Mouse (Mus musculus): ENCODE results near the gene Tada2b.

The Tada2b gene

GRCm38 (mm10) chr5:36484171-36484990 lies at the start of gene Tada2b, which contains the start of gene Ccdc96:
TSS of gene Tada2b (minus strand) at chr5:36484285.
TSS of gene Ccdc96 (plus strand) at chr5:36484588.
- DNase-seq, result peak; percentile 96

DNA sequence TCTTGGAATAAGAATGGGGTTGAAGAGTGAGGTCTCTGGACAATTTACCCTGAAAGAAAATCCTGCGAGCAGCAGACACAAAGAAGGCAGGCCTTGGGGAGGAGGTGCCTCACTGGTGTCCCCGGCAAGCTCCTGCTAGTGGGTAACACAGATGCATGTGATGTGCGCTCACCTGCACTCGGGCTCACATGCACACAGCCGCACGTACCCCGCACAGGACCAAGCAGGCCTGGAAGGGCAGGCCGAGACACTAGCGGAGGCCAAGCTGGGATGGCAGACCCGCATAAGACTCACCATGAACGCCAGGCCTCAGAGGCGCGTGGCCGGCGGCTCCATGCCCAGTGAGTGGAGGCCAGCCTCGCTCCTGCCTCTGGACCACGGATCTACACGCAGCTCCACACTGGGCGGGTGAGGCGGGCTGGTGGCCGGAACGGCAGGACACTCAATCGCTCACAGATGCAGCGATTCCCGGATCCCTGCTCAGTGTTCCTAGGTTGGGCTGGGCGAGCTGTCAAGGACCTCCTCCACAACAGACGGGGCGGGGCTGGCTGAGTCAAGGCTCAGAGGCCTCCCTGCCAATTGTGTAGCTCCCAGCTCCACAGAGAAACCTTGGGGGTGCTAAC lies 46.2 kb upstream of the Tada2b start:
- DNase-seq, result peak; percentile 94

DNA sequence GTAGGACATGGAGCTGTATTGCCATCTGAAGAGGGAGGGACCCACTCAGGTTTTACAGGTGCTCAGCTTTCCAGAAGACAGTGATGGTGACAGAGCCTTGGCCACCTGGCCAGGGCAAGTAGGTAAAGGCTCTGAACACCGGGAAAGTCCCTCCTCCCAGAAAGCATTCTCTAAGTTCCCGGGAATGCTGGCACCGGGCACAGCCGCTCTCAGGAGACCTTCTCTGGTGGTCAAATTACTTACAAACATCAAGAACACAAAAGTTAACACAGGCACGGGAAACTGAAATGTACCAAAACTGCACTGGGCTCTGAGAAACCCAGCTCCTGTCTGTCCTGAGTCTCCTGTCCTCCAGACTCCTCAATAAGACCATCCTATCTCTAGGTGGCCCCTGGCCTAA lies 45.6 kb upstream of the Tada2b start:
- no peak for DNase-seq

DNA sequence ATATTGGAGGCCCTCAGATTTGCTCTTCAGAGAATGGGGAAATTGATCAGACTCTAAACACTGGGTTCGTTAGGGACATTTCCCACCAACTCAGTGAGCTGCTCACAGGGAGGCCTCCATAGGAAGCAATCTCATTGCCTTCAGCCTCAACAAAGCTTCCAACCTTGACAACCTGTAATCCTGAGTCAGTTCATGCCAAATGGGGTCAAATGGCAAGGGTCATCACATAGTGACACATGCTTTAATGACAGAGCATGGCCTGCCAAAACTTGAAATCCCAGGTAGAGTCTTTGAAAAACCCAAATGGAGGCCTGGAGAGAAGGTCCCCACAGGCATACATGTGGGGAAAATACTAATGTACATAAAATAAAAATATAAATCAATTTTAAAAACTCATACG lies 42.8 kb upstream of the Tada2b start:
- no peak for DNase-seq

DNA sequence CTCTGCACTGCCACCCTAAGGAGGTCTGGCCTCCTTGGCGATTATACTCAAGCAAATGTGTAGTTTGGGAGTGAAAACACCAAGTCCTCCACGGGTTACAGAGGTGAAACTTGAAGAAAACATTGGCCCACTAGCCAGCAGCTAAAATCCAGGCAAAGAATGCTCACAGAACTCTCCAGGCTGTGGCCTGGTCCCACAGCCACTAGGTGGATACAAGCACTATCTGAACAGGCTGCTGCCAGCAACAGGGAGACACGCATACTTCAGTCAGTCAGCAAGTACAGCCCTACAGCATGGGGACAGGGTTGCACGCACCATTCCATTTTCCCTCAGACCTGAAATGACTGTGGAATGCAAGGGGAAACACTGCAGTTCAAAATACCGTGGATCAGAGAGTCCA lies 42.2 kb upstream of the Tada2b start:
- peak; percentile 21 for DNase-seq

- DNase-seq, result no peak
Observed at GRCm38 (mm10) chr5:36525216-36525615, 41.1 kb upstream of the Tada2b start.

- DNase-seq, result no peak
Observed at GRCm38 (mm10) chr5:36523219-36523703, 39.2 kb upstream of the Tada2b start.

- DNase-seq, result peak; percentile 26
Observed at GRCm38 (mm10) chr5:36522782-36523181, 38.7 kb upstream of the Tada2b start.

DNA sequence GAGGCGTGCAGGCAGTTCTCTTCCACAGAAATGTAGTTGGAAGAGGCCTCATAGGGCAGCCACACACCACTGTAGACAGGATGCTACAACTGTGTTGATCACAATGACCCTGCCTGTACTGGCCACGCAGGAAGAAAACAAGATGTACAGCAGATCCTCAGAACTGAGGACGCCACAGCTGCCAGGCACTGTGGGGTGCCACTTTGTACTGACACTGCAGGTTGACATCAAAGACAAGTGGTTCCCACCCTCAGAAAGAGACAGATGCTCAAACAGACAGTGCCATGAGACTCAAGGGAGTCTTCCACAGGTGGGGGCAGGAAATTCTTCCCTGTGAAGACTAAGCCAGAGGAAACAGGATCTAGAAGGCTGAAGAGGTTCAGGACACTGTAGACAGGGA lies 35.7 kb upstream of the Tada2b start:
- DNase-seq, result no peak

GRCm38 (mm10) chr5:36517596-36517995 lies 33.5 kb upstream of the Tada2b start:
- no peak for DNase-seq

- no peak for DNase-seq
Observed at GRCm38 (mm10) chr5:36515558-36515957, 31.5 kb upstream of the Tada2b start.

GRCm38 (mm10) chr5:36515126-36515525 lies 31.0 kb upstream of the Tada2b start:
- DNase-seq, result no peak

DNA sequence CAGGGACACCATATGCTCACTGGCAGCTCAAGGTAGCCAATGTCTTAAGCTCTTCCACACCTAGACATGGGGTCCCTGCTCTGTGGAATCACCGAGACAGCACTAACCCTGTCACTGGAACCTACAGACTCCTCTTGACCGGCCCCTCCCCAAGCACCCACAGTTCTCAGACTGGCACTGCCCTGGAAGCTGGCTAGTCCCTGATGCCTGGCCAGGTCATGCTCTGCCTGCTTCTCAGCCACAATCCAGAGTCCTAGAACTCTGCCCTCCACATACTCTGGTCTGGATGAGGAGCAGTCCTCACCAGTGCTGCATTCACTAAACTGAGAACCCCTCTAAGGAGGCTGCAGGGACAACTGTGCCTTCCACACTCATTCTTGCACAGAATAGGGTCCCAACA lies 26.9 kb upstream of the Tada2b start:
- no peak for DNase-seq

GRCm38 (mm10) chr5:36508351-36508750 lies 24.3 kb upstream of the Tada2b start:
- no peak for DNase-seq

GRCm38 (mm10) chr5:36505643-36506042 lies 21.6 kb upstream of the Tada2b start:
- no peak for DNase-seq

DNA sequence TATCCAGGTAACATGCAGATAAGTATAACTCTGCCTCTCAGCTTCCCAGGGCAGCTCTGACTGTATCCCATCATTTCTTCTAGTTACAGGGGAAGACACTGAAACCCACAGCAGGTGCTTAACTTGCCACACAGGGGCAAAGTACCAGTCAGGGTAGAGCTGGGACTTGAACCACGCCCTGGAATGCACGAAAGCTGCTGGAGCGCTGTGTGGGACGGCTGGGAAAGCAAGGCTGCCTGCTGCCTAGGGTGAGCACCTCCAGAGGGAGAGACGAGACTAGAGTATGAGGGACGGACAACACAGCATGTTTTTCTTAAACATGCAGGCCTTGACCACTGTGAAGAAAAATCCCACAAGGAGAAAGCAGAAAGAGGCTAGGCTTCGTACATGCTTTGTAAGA lies 21.1 kb upstream of the Tada2b start:
- DNase-seq, result no peak

GRCm38 (mm10) chr5:36494709-36495108 lies 10.6 kb upstream of the Tada2b start:
- no peak for DNase-seq

- DNase-seq, result no peak
Observed at GRCm38 (mm10) chr5:36493919-36494318, 9.8 kb upstream of the Tada2b start.

GRCm38 (mm10) chr5:36489225-36489624 lies 5.1 kb upstream of the Tada2b start:
- DNase-seq, result peak; percentile 53

DNA sequence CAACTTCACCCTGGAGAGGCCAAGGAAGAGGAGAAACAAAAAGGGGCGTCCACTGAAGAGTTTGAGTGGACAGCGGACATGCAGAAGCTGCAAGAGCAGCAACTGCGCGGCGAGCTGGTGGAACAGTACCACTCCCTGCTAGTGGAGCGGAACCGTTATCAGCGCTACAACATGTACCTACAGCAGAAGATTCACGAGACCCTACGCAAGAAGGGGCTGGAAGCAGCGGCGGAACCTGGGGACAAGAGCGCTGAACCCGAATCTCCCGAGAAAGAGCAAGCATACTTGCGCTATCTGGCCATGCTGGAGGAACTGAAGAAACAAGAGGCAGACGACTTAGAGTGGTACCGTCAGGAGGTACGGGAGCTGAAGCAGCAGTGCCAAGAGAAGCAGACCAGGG lies 1.2 kb upstream of the Tada2b start:
- DNase-seq, result no peak

- DNase-seq, result peak; percentile 50
Observed at GRCm38 (mm10) chr5:36483203-36484101, 633 bp downstream of the Tada2b start.

DNA sequence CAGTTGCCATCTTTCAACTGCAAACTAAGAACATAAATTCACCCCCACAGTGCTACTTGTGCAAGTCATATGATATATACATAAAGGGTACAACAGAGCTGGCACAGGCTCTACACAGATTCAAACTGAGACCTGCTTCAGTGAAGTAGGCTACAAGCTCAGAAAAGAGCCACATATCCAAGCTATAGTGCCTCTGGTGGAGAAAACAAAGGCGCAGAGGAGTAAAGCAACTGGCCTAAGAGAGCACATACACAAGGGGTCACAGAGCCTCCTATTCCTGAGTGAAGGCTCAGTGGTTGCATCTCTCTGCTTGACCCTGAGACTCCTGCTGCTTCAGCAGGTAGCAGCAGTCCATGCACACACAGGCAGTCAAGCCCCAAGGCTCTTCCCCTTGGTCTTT lies 3.0 kb downstream of the Tada2b start:
- no peak for DNase-seq

- no peak for DNase-seq
Observed at GRCm38 (mm10) chr5:36480398-36480797, 3.7 kb downstream of the Tada2b start.
